Comparison of ENCODE assay signal across 8 mouse cellular contexts in genomic region chr6:149057947-149058391, GRCm38 (mm10). TPM values are rescaled to one million over a fixed set of nuclear protein-coding genes. Genes with fewer than 3 reads are reported as not detected.
DNase-seq lines count a peak whose midpoint lies in the region; ATAC-seq and TF ChIP-seq lines count a peak whose summit lies in the region.

No protein-coding gene starts in this region.

- ATAC-seq in cerebellum, adult (ENCODE audit: insufficient number of reproducible peaks, low FRiP score, low TSS enrichment) = peak; percentile 88

- no peak overlapping the region for H3K4me3 ChIP-seq in lung, adult 2 months (replicated peaks; ENCODE audit: extremely low read depth, low read depth, low read length)

- TF ChIP-seq POLR2A in lung, adult 2 months (IDR thresholded peaks at IDR 0.05; ENCODE audit: borderline replicate concordance, extremely low read depth, low read depth, low read length) = no peak

- no peaks in the 10 kb centered on the region for H3K4me1 ChIP-seq in lung, adult 2 months (ENCODE audit: control insufficient read depth, insufficient read depth, low read length)

- DNase-seq in cerebellum, postnatal 4 days (ENCODE audit: low spot score in 2 of 2) = no peak
- DNase-seq in spleen, postnatal 36 days (ENCODE audit: low spot score in 2 of 2) = peak; percentile 32 to 38
- DNase-seq in spleen, postnatal 4 days (ENCODE audit: low spot score in 2 of 2) = no peak
- DNase-seq in embryo, embryonic 11 days = peak; percentile 14
- DNase-seq in lung, adult 2 months = no peak
- DNase-seq in urinary bladder, postnatal 14 days (ENCODE audit: low spot score) = no peak
- DNase-seq in gastrocnemius, postnatal 4 days (ENCODE audit: low spot score in 2 of 2) = no peak

- WGBS in lung, adult 2 months = 26% methylated on average over 3 of the region's 3 CpGs

- peak; percentile 61 for TF ChIP-seq CTCF in lung, adult 2 months (IDR thresholded peaks at IDR 0.05; ENCODE audit: insufficient read depth, low read length)

RNA-seq across cellular contexts. Expression of gene Dennd5b, which starts 43.5 kb away (rescaled TPM):
- polyA plus RNA-seq in lung, adult 2 months (2012; rRNA removed) = 4.8 and 10.8 TPM in 2 replicates
- 10 to 100 TPM; 16.9 to 21.1 TPM for total RNA-seq in gastrocnemius, postnatal 4 days (2021)

Comparison
In these comparisons a context has a peak if more than half of its experiments do, and no peak if none do; other contexts are left out.
1. DNase-seq: peak in spleen, postnatal 36 days (2 of 2) and embryo, embryonic 11 days (single experiment); none in cerebellum, postnatal 4 days (0 of 2), spleen, postnatal 4 days (0 of 2), lung, adult 2 months (single experiment), urinary bladder, postnatal 14 days (single experiment) and gastrocnemius, postnatal 4 days (0 of 2).